Mouse (Mus musculus) frontal cortex, adult (tissue): ENCODE data around the gene Gm7903.
"Not testable (repeated sequence)": the region's sequence is repeated elsewhere in the genome, so short reads cannot be mapped to it uniquely, and the experiment has no call there.

Experiments used
- ATAC-seq: cut with Nextera tagmentation; 2 replicates; pipeline ENCODE4 v1.9.2; 2017; ENCODE audit warnings: mild to moderate bottlenecking, moderate library complexity, mixed read lengths; ENCODE audit not compliant: low TSS enrichment

Gene Gm7903

DNA sequence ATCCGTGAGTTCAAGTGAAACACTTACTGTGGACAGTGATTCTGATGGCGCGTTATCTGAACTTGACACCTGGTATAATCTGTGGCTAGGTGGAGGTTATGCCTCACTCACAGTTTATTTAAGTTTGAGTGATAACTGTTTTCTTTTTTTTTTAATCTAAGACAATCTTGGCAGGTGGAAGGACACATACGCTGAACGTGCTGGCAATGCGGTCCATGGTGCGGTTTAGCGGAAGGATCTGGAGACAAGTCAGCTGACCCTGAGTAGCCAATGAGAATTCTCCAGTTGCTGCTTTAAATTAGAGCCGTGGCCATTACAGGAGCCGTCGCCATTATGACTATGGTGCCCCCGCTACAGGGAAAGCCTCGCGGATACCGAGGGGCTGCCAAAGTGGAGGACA lies at the start of gene Gm7903:
TSS of gene Gm7903 (plus strand) at position 301 of the 400 bp plus-strand sequence.
- not testable (repeated sequence) for ATAC-seq

DNA sequence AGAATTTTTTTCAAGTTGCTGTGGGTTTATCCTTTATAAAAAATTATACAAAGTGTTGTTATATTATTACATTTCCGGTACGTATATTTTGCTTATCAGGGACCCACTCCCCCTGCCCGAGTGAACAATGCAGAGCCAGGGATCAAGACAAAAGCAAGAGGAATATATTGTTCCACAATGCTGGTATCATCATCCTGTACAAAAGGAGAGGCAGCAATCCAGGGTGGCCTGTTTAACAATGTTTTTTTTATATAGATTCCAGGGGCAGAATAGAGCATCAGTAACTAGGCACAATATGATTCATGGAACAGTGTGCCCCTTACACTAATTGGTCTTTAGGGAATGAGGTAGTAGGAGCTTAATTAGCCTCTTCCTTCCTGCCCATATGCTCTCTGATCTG lies 30.1 kb upstream of the Gm7903 start:
- ATAC-seq, result not testable (repeated sequence)

DNA sequence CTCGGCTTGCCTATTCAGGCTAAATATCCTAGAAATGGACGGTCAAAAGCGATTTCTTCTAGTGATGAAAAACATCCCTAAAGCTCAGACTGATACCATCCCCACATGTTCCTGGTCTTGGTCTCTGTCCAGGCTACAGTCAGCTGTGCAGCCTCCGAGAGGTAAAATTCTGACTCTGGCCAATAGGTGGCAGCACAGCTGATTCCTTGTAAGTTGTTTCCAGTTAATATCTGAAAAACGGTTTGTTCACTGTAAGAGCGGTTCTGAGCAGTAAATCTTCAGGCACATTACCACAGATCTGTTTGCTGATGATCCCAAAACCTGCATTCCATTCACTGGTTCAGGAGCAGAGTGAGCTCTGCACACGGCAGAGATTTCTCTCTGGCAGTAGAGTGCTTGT lies 12.4 kb upstream of the Gm7903 start:
- ATAC-seq, result not testable (repeated sequence)

DNA sequence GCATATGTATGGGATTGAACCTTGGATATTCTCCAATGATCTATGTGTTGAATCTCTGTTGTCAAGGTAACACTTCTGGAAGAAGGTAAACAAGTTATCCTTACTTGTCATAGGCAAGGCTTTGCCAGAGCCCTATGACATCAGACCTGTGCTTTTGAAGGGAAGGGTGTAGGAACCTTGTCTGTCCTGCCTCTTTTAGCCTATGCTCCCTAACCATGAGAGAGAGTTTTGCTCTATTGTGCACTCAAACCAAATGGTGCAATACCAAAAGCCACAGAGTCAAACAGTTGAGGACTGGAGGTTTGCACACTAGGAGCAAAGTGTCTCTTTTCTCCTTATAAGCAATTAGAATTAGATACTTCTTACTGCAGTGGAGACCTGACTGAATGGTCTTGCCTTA lies 11.8 kb upstream of the Gm7903 start:
- ATAC-seq, result not testable (repeated sequence)

DNA sequence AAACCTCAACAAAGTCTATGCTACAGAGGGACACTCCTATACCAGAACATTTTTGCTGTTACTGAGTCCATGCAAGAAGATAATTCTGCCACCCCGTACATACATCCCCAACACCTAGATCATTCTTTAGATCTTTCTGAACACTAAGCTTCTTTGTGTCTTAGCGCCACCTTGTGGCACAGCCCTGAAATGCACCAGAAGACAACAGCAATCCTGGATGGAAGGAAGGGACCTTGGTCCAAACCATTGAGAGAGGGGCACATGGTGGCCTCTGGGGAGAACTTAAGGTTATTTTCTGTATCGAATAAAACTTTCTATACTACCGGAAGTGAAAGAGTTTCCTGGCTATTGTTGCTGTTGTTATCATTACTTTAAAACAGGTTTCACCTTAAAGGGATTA lies 11.2 kb upstream of the Gm7903 start:
- ATAC-seq, result not testable (repeated sequence)

DNA sequence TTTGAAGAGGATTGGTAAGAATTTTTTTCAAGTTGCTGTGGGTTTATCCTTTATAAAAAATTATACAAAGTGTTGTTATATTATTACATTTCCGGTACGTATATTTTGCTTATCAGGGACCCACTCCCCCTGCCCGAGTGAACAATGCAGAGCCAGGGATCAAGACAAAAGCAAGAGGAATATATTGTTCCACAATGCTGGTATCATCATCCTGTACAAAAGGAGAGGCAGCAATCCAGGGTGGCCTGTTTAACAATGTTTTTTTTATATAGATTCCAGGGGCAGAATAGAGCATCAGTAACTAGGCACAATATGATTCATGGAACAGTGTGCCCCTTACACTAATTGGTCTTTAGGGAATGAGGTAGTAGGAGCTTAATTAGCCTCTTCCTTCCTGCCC lies 30.5 kb downstream of the Gm7903 start:
- not testable (repeated sequence) for ATAC-seq

DNA sequence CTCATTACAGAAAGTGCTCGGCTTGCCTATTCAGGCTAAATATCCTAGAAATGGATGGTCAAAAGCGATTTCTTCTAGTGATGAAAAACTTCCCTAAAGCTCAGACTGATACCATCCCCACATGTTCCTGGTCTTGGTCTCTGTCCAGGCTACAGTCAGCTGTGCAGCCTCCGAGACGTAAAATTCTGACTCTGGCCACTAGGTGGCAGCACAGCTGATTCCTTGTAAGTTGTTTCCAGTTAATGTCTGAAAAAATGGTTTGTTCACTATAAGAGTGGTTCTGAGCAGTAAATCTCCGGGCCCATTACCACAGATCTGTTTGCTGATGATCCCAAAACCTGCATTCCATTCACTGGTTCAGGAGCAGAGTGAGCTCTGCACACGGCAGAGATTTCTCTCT lies 48.3 kb downstream of the Gm7903 start:
- ATAC-seq, result not testable (repeated sequence)

DNA sequence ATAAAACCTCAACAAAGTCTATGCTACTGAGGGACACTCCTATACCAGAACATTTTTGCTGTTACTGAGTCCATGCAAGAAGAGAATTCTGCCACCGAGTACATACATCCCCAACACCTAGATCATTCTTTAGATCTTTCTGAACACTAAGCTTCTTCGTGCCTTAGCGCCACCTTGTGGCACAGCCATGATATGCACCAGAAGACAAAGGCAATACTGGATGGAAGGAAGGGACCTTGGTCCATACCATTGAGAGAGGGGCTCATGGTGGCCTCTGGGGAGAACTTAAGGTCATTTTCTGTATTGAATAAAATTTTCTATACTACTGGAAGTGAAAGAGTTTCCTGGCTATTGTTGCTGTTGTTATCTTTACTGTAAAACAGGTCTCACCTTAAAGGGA lies 49.5 kb downstream of the Gm7903 start:
- not testable (repeated sequence) for ATAC-seq
